Mouse (Mus musculus) midbrain, embryonic 11.5 days (tissue): ENCODE measurements around the gene Zc3h4. TPM values are rescaled to one million over a fixed set of nuclear protein-coding genes. Genes with fewer than 3 reads are reported as not detected.
A peak's percentile ranks its signal among the peaks of the same experiment; 100 is the strongest.

Source experiments
- ATAC-seq: fragments of 200-750 bp; cut with Nextera tagmentation; 2 replicates; pipeline ENCODE4 v1.8.0; 2017; ENCODE audit warnings: moderate TSS enrichment, moderate library complexity; ENCODE audit not compliant: low FRiP score
- DNase-seq: peaks from one replicate; pipeline ENCODE4 v3.0.0; 2015; ENCODE audit warnings: low spot score; ENCODE audit errors: missing footprints
- H3K27ac ChIP-seq: fragments of 300-500 bp; sonication (generic); 2 replicates; pipeline ENCODE4 v1.5.1; 2014; ENCODE audit warnings: low read depth, low read length
- H3K27me3 ChIP-seq: fragments of 300-500 bp; sonication (generic); 2 replicates; pipeline ENCODE4 v1.6.1; 2014; ENCODE audit warnings: mild to moderate bottlenecking, low read length, moderate library complexity, mixed read lengths; ENCODE audit not compliant: control insufficient read depth, insufficient read depth
- H3K36me3 ChIP-seq: fragments of 300-500 bp; sonication (generic); 2 replicates; pipeline ENCODE4 v1.6.1; 2014; ENCODE audit warnings: mild to moderate bottlenecking, low read length, moderate library complexity, mixed read lengths; ENCODE audit not compliant: control insufficient read depth, insufficient read depth
- H3K4me1 ChIP-seq: fragments of 300-500 bp; sonication (generic); 2 replicates; pipeline ENCODE4 v1.6.1; 2014; ENCODE audit warnings: low read length; ENCODE audit not compliant: control insufficient read depth, insufficient read depth
- H3K4me2 ChIP-seq: fragments of 300-500 bp; sonication (generic); 2 replicates; pipeline ENCODE4 v1.6.1; 2014; ENCODE audit warnings: mild to moderate bottlenecking, moderate library complexity
- H3K4me3 ChIP-seq: fragments of 300-500 bp; sonication (generic); 2 replicates; pipeline ENCODE4 v1.5.1; 2014; ENCODE audit warnings: low read depth, low read length
- H3K9ac ChIP-seq: fragments of 300-500 bp; sonication (generic); 2 replicates; pipeline ENCODE4 v1.6.1; 2014; ENCODE audit warnings: low read length
- H3K9me3 ChIP-seq: fragments of 300-500 bp; sonication (generic); 2 replicates; pipeline ENCODE4 v1.6.1; 2016; ENCODE audit warnings: low read length; ENCODE audit not compliant: control insufficient read depth
- WGBS: fragments of 180-500 bp; shearing (Covaris S2); extraction: QIAGEN DNeasy Blood & Tissue Kit; methylation state at CpG from one replicate; pipeline ENCODE4 v1.1.7; 2014; 5-methylcytosine and 5-hydroxymethylcytosine counted together
- polyA plus RNA-seq: library from polyadenylated mRNA; unstranded; fragments of >200 nt; fragmentation: Nextera tagmentation; extraction: Ambion mirVana; gene quantifications from 2 replicates; pipeline ENCODE4 v1.2.1, GENCODE M21; 2014

Zc3h4 gene
- polyA plus RNA-seq = 15.5 and 16.1 TPM in 2 replicates

DNA sequence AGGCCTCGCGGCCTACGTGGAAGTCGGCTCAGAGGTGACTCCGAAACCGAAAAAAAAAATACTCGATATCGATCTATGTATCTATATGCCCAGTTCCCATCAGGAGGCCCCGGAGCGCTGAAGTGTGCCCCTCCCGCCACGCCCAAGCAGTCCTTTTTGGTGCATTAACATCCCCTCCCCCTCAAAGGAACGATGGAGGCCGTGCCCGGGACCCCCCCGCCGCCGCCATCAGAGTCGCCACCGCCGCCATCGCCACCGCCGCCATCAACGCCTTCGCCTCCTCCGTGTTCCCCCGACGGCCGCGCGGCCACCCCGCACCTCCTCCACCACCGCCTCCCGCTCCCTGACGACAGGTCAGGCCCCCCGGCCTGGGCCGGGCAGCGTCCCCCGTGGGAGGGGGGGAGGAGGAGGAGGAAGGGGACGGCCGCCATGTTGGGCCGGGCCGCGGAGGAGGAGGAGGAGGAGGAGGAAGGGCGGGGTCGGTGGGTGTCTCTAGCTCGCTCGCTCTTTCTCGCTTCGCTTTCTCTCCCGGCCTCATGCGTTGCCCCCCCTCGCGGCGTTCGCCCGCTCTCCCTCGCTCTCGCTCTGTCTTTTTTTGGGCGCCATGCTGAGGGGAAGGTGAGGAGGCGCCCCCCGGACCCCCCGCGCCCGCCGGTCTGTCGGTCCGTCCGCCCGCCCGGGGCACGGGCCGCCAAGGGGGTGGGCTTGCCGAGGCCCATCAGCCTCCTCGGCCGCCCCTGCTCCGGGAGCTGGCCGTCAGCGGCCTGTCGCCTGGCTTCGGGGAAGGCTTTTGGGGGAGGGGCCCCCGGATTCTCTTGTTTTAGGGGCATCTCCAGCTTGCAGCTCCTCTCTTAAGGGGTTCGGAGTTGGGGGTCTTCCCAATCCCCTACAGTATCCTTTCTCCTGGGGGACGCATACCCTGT, at the start of gene Zc3h4:
Gene Zc3h4 (plus strand): TSS at position 222 of the 923 bp plus-strand sequence.
- ATAC-seq (peak; percentile 70), DNase-seq (peak; percentile 99)
- peak within 1 kb of the TSS; percentile 89 for H3K4me3 ChIP-seq
- under 1% methylated on average over 66 of the region's 85 CpGs for WGBS
- no peaks in the 10 kb centered on the region for H3K36me3 ChIP-seq
- peak within 1 kb of the TSS; percentile 100 for H3K27ac ChIP-seq
- H3K9me3 ChIP-seq = no peaks in the 10 kb centered on the region
- no peaks in the 10 kb centered on the region for H3K27me3 ChIP-seq
- peak within 1 kb of the TSS; percentile 96 for H3K4me2 ChIP-seq
- H3K4me1 ChIP-seq = peaks cover 29% of the 10 kb centered on the region
- peak within 1 kb of the TSS; percentile 100 for H3K9ac ChIP-seq

DNA sequence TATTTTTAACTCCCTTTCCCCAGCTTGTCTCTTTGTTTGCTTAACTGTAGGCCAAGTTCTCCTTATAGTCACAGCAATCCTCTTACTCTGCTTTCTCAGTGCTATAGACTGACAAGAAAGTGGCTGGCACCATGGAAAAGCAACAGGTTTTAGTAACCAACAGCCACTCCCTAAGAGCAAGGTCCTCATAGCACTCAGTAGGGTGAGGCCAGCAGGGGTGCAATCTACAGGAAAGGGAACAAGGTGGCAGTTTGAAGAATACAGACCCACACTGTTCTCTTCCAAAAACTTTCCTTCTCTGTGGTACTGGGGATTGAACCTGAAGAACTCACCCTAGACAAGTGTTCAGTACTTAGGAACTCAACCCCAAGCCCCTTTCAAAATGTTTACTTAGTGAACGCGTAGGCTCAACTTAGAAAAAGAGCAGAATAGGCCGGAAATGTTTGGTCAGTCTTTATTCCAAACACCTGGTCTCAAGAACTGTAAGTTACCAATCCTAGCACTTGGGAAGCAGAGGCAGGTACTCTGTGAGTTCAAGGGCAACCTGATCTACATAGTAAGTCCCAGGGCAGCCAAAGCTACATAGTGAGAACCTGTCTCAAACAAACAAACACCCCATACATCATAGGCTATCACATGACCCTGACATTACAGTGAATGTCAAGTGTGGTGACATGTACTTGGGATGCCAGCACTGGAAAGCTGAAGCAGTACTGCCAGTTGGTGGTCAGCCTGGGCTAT, 44.7 kb upstream of the Zc3h4 start:
- Histone ChIP-seq H3K9me3 (no peaks in the 10 kb centered on the region), H3K4me2 (no peak overlapping the region), H3K27ac (no peak overlapping the region), H3K9ac (no peak overlapping the region), H3K27me3 (no peaks in the 10 kb centered on the region), H3K4me3 (no peak overlapping the region), H3K4me1 (no peaks in the 10 kb centered on the region), H3K36me3 (peaks cover 16% of the 10 kb centered on the region)
- WGBS = 95% methylated on average over 3 of the region's 3 CpGs
- ATAC-seq = no peak
- no peak for DNase-seq

DNA sequence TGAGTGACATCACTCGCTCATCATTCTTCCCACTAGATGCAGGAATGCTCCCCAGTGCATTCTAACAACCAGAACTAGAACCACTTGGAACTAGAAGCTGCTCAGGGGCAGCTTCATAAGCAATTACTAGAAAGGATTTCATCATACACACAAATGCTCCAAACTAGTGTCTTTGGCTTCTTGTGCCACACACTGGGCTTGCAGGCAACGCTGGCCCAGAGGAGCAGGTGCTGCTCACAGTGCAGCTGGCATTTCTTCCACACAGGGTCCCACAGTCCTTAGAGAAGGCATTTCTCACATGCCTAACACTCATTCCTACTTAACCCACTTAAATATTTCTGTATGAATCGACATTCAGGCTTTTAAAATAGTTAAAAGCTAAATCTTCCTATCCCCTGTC, 43.1 kb upstream of the Zc3h4 start:
- WGBS = 92% methylated on average over 3 of the region's 3 CpGs
- no peak overlapping the region for H3K4me3 ChIP-seq
- peaks cover 14% of the 10 kb centered on the region for H3K36me3 ChIP-seq
- no peak overlapping the region for H3K4me2 ChIP-seq
- DNase-seq (no peak), ATAC-seq (no peak)
- H3K27ac ChIP-seq = no peak overlapping the region
- no peak overlapping the region for H3K9ac ChIP-seq
- no peaks in the 10 kb centered on the region for H3K4me1 ChIP-seq
- H3K9me3 ChIP-seq = no peaks in the 10 kb centered on the region
- no peaks in the 10 kb centered on the region for H3K27me3 ChIP-seq

DNA sequence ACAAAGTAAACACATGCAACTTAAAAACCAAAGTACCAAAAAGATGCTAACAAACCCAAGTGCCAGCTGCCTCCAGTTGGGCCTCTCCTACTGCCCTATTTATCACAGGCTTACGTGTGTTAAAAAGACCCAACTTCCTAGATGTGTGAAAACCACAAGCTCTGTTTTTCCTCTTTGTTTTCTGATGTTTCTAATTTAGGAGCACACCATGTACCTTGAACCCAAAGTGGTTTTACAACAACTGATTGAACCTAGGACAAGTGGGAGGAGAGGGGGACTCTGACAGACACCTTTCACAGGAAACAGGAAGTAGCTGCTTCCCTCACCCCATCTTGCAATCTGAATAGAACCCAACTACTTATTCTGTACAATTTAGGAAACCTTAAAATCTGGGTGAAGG, 36.4 kb upstream of the Zc3h4 start:
- H3K9me3 ChIP-seq = no peaks in the 10 kb centered on the region
- H3K4me2 ChIP-seq = no peak overlapping the region
- ATAC-seq (no peak), DNase-seq (no peak)
- peaks cover 19% of the 10 kb centered on the region for H3K27me3 ChIP-seq
- no peak overlapping the region for H3K9ac ChIP-seq
- no peak overlapping the region for H3K4me3 ChIP-seq
- H3K36me3 ChIP-seq = peaks cover 25% of the 10 kb centered on the region; the same call in 1 of the 2 replicates
- 89% methylated on average over 1 of the region's 1 CpGs for WGBS
- H3K27ac ChIP-seq = no peak overlapping the region
- peaks cover 26% of the 10 kb centered on the region for H3K4me1 ChIP-seq

DNA sequence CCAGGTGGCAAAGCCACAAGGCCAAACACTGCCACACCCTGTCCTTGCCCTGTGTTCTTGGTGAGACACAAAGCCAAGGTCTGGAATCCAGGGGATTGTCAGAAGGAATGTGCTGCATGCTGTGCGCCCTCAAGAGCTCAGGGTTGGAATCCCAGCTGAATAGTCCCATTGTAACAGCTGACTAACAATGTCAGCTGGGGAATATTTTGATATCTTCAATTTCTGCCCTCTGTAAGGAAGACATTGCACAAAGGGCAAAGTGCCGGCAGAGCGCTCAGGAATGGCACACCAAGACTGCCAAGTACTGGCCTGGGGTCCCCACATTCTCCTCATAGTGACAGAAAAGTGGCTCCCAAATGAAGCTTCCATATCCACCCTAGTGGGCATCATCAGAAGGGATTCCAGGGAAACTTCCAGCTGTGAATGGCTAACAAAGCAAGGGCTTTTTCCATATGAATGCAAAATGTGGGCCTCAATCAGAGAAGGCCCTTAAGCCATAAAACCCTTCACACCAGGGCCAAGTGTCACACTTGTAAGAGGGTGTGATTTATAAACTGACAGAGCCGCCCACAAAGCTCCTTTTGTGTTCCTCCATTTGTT, 35.7 kb upstream of the Zc3h4 start:
- 16% methylated on average over 4 of the region's 4 CpGs for WGBS
- peaks cover 27% of the 10 kb centered on the region; the same call in 1 of the 2 replicates for H3K36me3 ChIP-seq
- no peaks in the 10 kb centered on the region for H3K9me3 ChIP-seq
- H3K4me3 ChIP-seq = no peak overlapping the region
- ATAC-seq (peak; percentile 89), DNase-seq (peak; percentile 92)
- H3K27ac ChIP-seq = peak overlapping the region; percentile 12; the same call in 1 of the 2 replicates
- H3K4me2 ChIP-seq = peak overlapping the region; percentile 6; the same call in 1 of the 2 replicates
- H3K9ac ChIP-seq = no peak overlapping the region
- H3K27me3 ChIP-seq = peaks cover 21% of the 10 kb centered on the region
- H3K4me1 ChIP-seq = peaks cover 26% of the 10 kb centered on the region

DNA sequence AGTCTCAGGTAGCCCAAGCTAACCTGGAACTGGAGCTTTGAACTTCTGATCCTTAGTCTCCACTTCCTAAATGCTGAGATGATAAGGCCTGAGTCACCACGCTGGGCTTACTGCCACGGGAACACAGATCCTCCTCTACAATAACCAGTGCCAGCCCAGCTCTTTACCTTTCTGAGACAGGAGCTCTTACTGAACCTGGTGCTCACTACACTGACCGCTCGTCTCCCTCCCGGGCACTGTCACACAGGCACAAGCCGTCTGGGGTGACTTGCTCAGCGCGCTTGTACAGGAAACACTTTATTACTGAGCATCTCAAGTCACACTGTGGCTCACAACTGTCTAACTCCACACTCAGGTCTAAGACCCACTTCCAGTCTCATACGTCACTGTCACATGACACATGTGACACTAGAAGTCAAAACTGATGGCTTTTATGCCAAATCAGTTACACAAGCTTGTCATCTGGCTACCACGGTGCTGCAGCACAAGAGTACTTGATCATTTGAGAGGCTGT, 34.5 kb upstream of the Zc3h4 start:
- H3K4me1 ChIP-seq = peaks cover 26% of the 10 kb centered on the region
- no peaks in the 10 kb centered on the region for H3K9me3 ChIP-seq
- ATAC-seq (no peak), DNase-seq (no peak)
- no peak overlapping the region for H3K27ac ChIP-seq
- no peak overlapping the region for H3K4me3 ChIP-seq
- peaks cover 35% of the 10 kb centered on the region for H3K36me3 ChIP-seq
- H3K27me3 ChIP-seq = peaks cover 21% of the 10 kb centered on the region
- 78% methylated on average over 10 of the region's 10 CpGs for WGBS
- H3K4me2 ChIP-seq = no peak overlapping the region
- H3K9ac ChIP-seq = no peak overlapping the region

DNA sequence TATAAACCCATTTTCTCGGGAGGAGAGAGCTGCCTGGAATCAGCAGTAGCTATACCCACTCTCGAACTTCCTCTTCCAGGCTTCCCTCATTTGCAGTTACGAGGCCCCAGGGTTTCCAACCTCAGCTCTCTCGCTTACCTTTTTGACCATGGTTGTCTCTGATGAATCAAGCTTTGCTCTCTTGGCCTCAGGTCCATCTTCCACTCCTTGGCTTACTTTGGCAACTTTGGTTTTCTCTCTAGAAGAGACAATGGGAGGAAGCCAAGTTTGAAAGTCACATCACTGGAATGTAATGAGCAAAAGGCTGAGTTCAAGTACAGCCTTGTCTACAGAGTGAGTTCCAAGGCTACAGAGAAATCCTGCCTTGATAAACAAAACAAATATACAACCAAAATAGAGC, 34.0 kb upstream of the Zc3h4 start:
- peaks cover 21% of the 10 kb centered on the region for H3K27me3 ChIP-seq
- H3K9me3 ChIP-seq = no peaks in the 10 kb centered on the region
- no peak for ATAC-seq
- H3K27ac ChIP-seq = no peak overlapping the region
- no peak for DNase-seq
- peaks cover 36% of the 10 kb centered on the region for H3K36me3 ChIP-seq
- no peak overlapping the region for H3K9ac ChIP-seq
- H3K4me2 ChIP-seq = no peak overlapping the region
- H3K4me3 ChIP-seq = no peak overlapping the region
- WGBS = 87% methylated on average over 4 of the region's 4 CpGs
- H3K4me1 ChIP-seq = peaks cover 26% of the 10 kb centered on the region

DNA sequence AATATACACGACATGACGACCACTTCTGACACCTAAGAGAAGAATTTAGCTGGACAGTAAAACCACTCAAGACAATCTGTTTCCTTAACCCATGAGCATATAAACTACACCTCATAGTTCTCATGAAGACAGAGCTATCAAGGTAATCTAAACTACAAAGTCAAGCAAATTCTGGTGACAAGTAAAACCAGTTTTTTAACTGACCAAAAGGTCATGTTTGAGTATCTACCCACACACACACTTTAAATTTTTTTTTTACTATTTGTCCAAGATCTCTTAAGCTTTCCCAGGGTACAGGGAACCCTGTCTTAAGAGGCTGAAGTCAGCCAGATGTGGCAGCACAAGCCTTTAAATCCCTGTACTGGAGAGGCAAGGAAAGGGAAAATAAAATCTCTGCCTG, 31.9 kb upstream of the Zc3h4 start:
- ATAC-seq = no peak
- Histone ChIP-seq H3K4me2 (no peak overlapping the region), H3K36me3 (peaks cover 36% of the 10 kb centered on the region), H3K27me3 (peaks cover 21% of the 10 kb centered on the region), H3K4me3 (no peak overlapping the region), H3K27ac (no peak overlapping the region), H3K4me1 (peaks cover 26% of the 10 kb centered on the region), H3K9me3 (no peaks in the 10 kb centered on the region), H3K9ac (no peak overlapping the region)
- 94% methylated on average over 2 of the region's 2 CpGs for WGBS
- DNase-seq = no peak
